Mouse (Mus musculus) E14TG2a.4 (cell line): ENCODE measurements around the gene Myo18a.
A peak's percentile ranks its signal among the peaks of the same experiment; 100 is the strongest.

Experiments used
- CTCF ChIP-seq: conservative IDR thresholded peaks from 2 replicates; pipeline ENCODE4 v1.5.1; 2014; ENCODE audit warnings: low read length
- NANOG ChIP-seq: IDR thresholded peaks from 2 replicates; pipeline ENCODE4 v1.6.1; 2014; ENCODE audit warnings: borderline replicate concordance, low read length, mixed read lengths
- POU5F1 ChIP-seq: IDR thresholded peaks from 2 replicates; pipeline ENCODE4 v1.6.1; 2014; ENCODE audit warnings: low read length, borderline replicate concordance

DNA sequence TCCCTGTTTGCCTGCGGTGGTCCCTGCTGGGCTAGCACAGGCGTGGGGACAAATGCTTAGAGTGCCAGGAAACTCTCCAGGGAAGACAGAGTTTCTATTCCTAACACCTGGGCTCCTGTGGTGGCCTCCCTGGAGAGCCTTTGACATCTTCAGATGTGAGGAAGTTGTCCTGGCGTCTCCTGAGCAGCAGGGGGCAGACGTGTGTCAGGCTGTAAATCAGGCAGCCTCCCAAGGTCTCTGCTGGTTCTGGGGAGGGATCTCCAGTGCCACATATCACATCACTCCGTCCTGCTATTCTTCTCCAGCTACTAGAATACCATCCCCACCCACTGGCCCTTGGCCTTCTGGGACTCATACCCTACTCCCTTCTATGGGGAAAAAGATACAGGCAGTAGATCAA, 62.8 kb downstream of the Myo18a start:
- TF ChIP-seq CTCF, result peak; percentile 71
- no peak for TF ChIP-seq NANOG
- no peak for TF ChIP-seq POU5F1
